Mouse (Mus musculus) lung, postnatal 25 days (tissue): ENCODE results near the gene Atp10a.

ENCODE experiments used
- DNase-seq: peaks from one replicate; pipeline ENCODE4 v3.0.0; 2022; ENCODE audit warnings: low spot score

Atp10a gene

GRCm38 (mm10) chr7:58740196-58740595 lies 84.2 kb downstream of the Atp10a start:
- DNase-seq = no peak

- DNase-seq = no peak
These were observed 84.9 kb downstream of the Atp10a start for GRCm38 (mm10) chr7:58740842-58741241.

- DNase-seq = no peak
These were observed 86.0 kb downstream of the Atp10a start for GRCm38 (mm10) chr7:58742009-58742408.

GRCm38 (mm10) chr7:58742648-58743047 lies 86.7 kb downstream of the Atp10a start:
- DNase-seq = no peak

- DNase-seq = no peak
These were observed 87.7 kb downstream of the Atp10a start for GRCm38 (mm10) chr7:58743362-58744320.

GRCm38 (mm10) chr7:58746817-58747216 lies 90.9 kb downstream of the Atp10a start:
- no peak for DNase-seq

- DNase-seq = peak; percentile 28
These were observed 94.1 kb downstream of the Atp10a start for GRCm38 (mm10) chr7:58749904-58750612.

GRCm38 (mm10) chr7:58752041-58752440 lies 96.1 kb downstream of the Atp10a start:
- no peak for DNase-seq

- no peak for DNase-seq
These were observed 98.1 kb downstream of the Atp10a start for GRCm38 (mm10) chr7:58754076-58754475.

GRCm38 (mm10) chr7:58754536-58754935 lies 98.6 kb downstream of the Atp10a start:
- DNase-seq = no peak

- DNase-seq = no peak
These were observed 99.1 kb downstream of the Atp10a start for GRCm38 (mm10) chr7:58755083-58755482.

- DNase-seq = no peak
These were observed 99.9 kb downstream of the Atp10a start for GRCm38 (mm10) chr7:58755846-58756245.

GRCm38 (mm10) chr7:58757331-58757730 lies 101.4 kb downstream of the Atp10a start:
- DNase-seq = no peak

- no peak for DNase-seq
These were observed 102.4 kb downstream of the Atp10a start for GRCm38 (mm10) chr7:58758396-58758795.

GRCm38 (mm10) chr7:58759265-58759664 lies 103.3 kb downstream of the Atp10a start:
- no peak for DNase-seq

GRCm38 (mm10) chr7:58767257-58767656 lies 111.3 kb downstream of the Atp10a start:
- no peak for DNase-seq

GRCm38 (mm10) chr7:58768253-58768652 lies 112.3 kb downstream of the Atp10a start:
- DNase-seq = no peak

GRCm38 (mm10) chr7:58770254-58770653 lies 114.3 kb downstream of the Atp10a start:
- DNase-seq = peak; percentile 23

- DNase-seq = peak; percentile 14
These were observed 116.2 kb downstream of the Atp10a start for GRCm38 (mm10) chr7:58772048-58772690.

- DNase-seq = no peak
These were observed 123.2 kb downstream of the Atp10a start for GRCm38 (mm10) chr7:58779146-58779545.

- DNase-seq = no peak
These were observed 131.0 kb downstream of the Atp10a start for GRCm38 (mm10) chr7:58786986-58787385.

GRCm38 (mm10) chr7:58787585-58787984 lies 131.6 kb downstream of the Atp10a start:
- no peak for DNase-seq
